Mouse (Mus musculus) heart, adult 2 months (tissue): ENCODE data around the gene Gzmm. TPM values are rescaled to one million over a fixed set of nuclear protein-coding genes. Genes with fewer than 3 reads are reported as not detected.

Source experiments
- DNase-seq, 2 experiments: peaks; one replicate each; pipeline ENCODE4 v3.0.0; 2021
- H3K27ac ChIP-seq: fragments of 200-600 bp; 2 replicates; pipeline ENCODE4 v1.8.1; 2022
- H3K27me3 ChIP-seq: fragments of 200-500 bp; 2 replicates; pipeline ENCODE4 v1.6.1; 2012; ENCODE audit warnings: mild to moderate bottlenecking, low read length, inconsistent platforms, mixed read lengths; ENCODE audit not compliant: control insufficient read depth, insufficient read depth
- H3K36me3 ChIP-seq: fragments of 200-500 bp; 2 replicates; pipeline ENCODE4 v1.6.1; 2012; ENCODE audit warnings: low read length, inconsistent platforms; ENCODE audit not compliant: control insufficient read depth, insufficient read depth
- H3K4me1 ChIP-seq: fragments of 200-500 bp; 2 replicates; pipeline ENCODE4 v1.6.1; 2011; ENCODE audit warnings: low read length; ENCODE audit not compliant: control insufficient read depth, insufficient read depth
- H3K4me3 ChIP-seq: fragments of 200-600 bp; 2 replicates; pipeline ENCODE4 v1.8.1; 2022
- H3K79me2 ChIP-seq: fragments of 200-500 bp; replicated peaks from 2 replicates; pipeline ENCODE4 v1.6.1; 2012; ENCODE audit warnings: mild to moderate bottlenecking, inconsistent platforms, low read length, moderate library complexity, mixed read lengths; ENCODE audit not compliant: control insufficient read depth, insufficient read depth
- H3K9ac ChIP-seq: fragments of 200-500 bp; 2 replicates; pipeline ENCODE4 v1.6.1; 2012; ENCODE audit warnings: low read depth, mild to moderate bottlenecking, control low read depth, inconsistent platforms, low read length, mixed read lengths
- CTCF ChIP-seq: fragments of 200-600 bp; IDR thresholded peaks from 2 replicates; pipeline ENCODE4 v1.8.1; 2022; ENCODE audit warnings: antibody characterized with exemption, mild to moderate bottlenecking, moderate library complexity
- EP300 ChIP-seq: fragments of 200-500 bp; IDR thresholded peaks from 2 replicates; pipeline ENCODE4 v1.6.1; 2011; ENCODE audit warnings: low read depth, low read length, control low read depth; ENCODE audit not compliant: insufficient read depth
- POLR2A ChIP-seq: fragments of 200-500 bp; IDR thresholded peaks from 2 replicates; pipeline ENCODE4 v1.6.1; 2011; ENCODE audit warnings: mild to moderate bottlenecking, low read depth, low read length, control low read depth; ENCODE audit not compliant: insufficient read depth
- WGBS: fragments of 180-500 bp; shearing (Covaris S2); methylation state at CpG from one replicate; pipeline ENCODE4 v1.1.7; 2018; 5-methylcytosine and 5-hydroxymethylcytosine counted together
- intact Hi-C: fragments of 180-260 bp; cut with DNase I; formaldehyde crosslinking; loops from one replicate; pipeline ENCODE4 v1.15.1; 2025
- polyA plus RNA-seq: library from polyadenylated mRNA; depleted of rRNA; stranded (reverse); fragments of >200 nt; gene quantifications from 2 replicates; pipeline ENCODE4 v1.2.3, GENCODE M21; 2012
- total RNA-seq, 2 experiments: library from RNA; stranded (reverse); gene quantifications; 2 replicates each; pipeline ENCODE4 v1.2.3; 2021

Gene Gzmm
- total and polyA plus RNA-seq, 3 experiments = 6.4 to 7.4 (median 6.5) TPM

DNA sequence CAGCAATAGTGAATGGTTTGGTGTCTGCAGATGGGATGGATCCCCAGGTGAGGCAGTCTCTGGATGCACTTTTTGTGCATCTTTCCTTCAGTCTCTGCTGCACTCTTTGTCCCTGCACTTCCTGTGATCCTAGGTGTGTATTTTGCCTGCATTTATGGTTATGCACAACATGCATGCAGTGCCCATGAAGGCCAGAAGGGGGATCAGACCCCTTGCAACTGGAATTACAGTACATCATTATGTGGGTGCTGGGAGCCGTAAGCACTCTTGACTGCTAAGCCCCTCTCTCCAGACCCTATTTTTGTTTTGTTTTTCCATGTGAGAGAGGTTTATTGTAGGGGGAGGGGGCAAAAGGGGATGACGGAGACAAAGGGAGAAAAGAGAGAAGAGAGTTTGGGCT, 28.5 kb upstream of the Gzmm start:
- no peaks in the 10 kb centered on the region for H3K27me3 ChIP-seq
- WGBS = 85% methylated on average over 2 of the region's 2 CpGs
- intact Hi-C loops = loop anchor here (10.0 kb wide), 1 partner anchor 905 kb away; the partner anchor contains the start of gene Ccdc105

DNA sequence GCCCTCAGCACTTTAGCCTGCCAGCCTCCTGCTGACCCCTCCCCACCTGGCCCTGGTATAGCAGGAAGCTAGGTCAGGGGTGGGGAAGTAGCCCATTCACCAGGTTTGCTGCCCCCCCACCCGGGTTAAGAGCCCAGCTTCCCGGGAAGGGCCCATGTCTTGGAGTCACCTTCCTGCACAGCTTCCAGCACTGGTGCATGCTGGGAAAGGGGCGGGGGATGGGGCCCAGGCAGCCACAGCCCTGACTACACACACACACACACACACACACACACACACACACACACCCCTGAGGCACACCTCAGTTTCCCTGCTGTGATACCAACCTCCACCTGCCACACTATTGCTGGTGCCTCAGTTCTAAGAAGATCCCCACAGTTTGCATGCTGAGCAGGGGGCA, 27.0 kb upstream of the Gzmm start:
- intact Hi-C loops = loop anchor here (10.0 kb wide), 1 partner anchor 907 kb away; the partner anchor contains the start of gene Ccdc105
- Histone ChIP-seq H3K79me2 (no peaks in the 10 kb centered on the region), H3K27me3 (no peaks in the 10 kb centered on the region), H3K4me1 (no peaks in the 10 kb centered on the region), H3K4me3 (no peak overlapping the region), H3K36me3 (no peaks in the 10 kb centered on the region), H3K27ac (no peak overlapping the region), H3K9ac (no peak overlapping the region)
- TF ChIP-seq EP300 (no peak), POLR2A (no peak), CTCF (no peak)
- 41% methylated on average over 3 of the region's 3 CpGs for WGBS
- DNase-seq = no peak

More for the DNA sequence above, 28.5 kb upstream of the Gzmm start:
- TF ChIP-seq POLR2A (no peak), CTCF (peak; percentile 40)
- Histone ChIP-seq H3K27ac (no peak overlapping the region), H3K4me3 (no peak overlapping the region), H3K79me2 (no peaks in the 10 kb centered on the region), H3K9ac (no peak overlapping the region), H3K36me3 (no peaks in the 10 kb centered on the region), H3K4me1 (no peaks in the 10 kb centered on the region)
- no peak for DNase-seq

DNA sequence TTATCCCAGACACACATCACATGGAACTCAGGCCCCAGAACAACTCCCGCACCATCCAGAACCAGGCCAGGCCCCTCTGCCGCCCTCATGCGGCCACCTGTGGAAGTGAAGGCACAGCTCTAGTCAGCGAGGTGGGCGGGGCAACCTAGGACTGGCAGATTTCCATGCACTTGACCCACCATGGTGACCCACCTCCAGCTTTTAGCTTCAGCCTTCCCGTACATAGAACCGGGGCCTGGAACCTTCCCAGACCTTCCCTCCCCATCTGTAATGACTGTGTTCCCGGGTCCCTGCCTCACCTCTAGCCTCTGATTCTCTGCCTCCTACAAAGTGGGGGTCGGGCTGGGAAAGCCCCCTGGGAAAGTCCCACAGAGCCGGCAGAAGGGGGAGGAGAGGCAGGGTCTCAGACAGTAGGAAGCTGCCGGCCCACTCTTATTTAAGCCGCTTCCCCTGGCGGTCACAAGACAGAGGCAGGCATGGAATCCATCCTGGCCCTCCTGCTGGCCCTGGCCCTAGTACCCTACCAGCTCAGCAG, 24.6 kb upstream of the Gzmm start, which contains the start of gene Madcam1:
Gene Madcam1, plus strand, starts transcription at position 429 of the 535 bp plus-strand sequence.
- H3K27me3 ChIP-seq = no peaks in the 10 kb centered on the region
- intact Hi-C loops = loop anchor here (10.0 kb wide), 1 partner anchor 909 kb away; the partner anchor contains the start of gene Ccdc105
- H3K27ac ChIP-seq = no peak within 1 kb of the TSS
- no peak within 1 kb of the TSS for H3K4me3 ChIP-seq
- WGBS = 14% methylated on average over 13 of the region's 13 CpGs
- H3K4me1 ChIP-seq = no peaks in the 10 kb centered on the region
- no peaks in the 10 kb centered on the region for H3K36me3 ChIP-seq
- no peaks in the 10 kb centered on the region for H3K79me2 ChIP-seq
- DNase-seq = peak; percentile 60 to 75
- no peak for TF ChIP-seq EP300
- peak; percentile 95 for TF ChIP-seq CTCF
- no peak within 1 kb of the TSS for H3K9ac ChIP-seq

DNA sequence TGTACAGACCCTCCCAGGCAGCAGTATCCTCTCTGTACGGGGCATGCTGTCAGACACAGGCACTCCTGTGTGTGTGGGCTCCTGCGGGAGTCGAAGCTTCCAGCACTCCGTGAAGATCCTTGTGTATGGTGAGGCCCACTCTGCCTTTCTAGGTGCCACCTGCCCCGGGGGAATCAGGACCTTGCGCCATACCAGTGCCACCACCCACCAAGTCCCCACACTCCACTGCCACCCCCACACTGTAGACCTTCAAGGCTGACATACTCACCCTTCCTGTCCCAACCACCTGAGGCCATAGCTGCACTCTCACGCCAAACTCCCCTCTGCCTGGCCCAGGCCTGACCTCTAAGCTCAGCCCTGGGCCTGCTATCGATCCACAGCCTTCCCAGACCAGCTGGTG, 23.8 kb upstream of the Gzmm start:
- Histone ChIP-seq H3K4me1 (peaks cover under 1% of the 10 kb centered on the region; the same call in 1 of the 2 replicates), H3K4me3 (no peak overlapping the region), H3K27ac (no peak overlapping the region), H3K27me3 (no peaks in the 10 kb centered on the region), H3K36me3 (no peaks in the 10 kb centered on the region), H3K9ac (no peak overlapping the region), H3K79me2 (no peaks in the 10 kb centered on the region)
- intact Hi-C loops = loop anchor here (10.0 kb wide), 1 partner anchor 910 kb away; the partner anchor contains the start of gene Ccdc105
- no peak for DNase-seq
- TF ChIP-seq POLR2A (no peak), CTCF (no peak), EP300 (no peak)
- 83% methylated on average over 8 of the region's 8 CpGs for WGBS

- Histone ChIP-seq H3K27ac (no peak overlapping the region), H3K79me2 (no peaks in the 10 kb centered on the region), H3K4me3 (no peak overlapping the region), H3K36me3 (no peaks in the 10 kb centered on the region), H3K27me3 (no peaks in the 10 kb centered on the region), H3K4me1 (peaks cover 5% of the 10 kb centered on the region; the same call in 1 of the 2 replicates), H3K9ac (no peak overlapping the region)
- DNase-seq = no peak
- 66% methylated on average over 9 of the region's 9 CpGs for WGBS
- no peak for TF ChIP-seq CTCF
- TF ChIP-seq POLR2A = no peak
- TF ChIP-seq EP300 = no peak
- intact Hi-C loops = loop anchor here (10.0 kb wide), 1 partner anchor 912 kb away; the partner anchor contains the start of gene Ccdc105
Observed at GRCm38 (mm10) chr10:79666493-79666892, 22.3 kb upstream of the Gzmm start.

GRCm38 (mm10) chr10:79668076-79668475, 20.7 kb upstream of the Gzmm start:
- 77% methylated on average over 5 of the region's 5 CpGs for WGBS
- Histone ChIP-seq H3K4me3 (no peak overlapping the region), H3K36me3 (no peaks in the 10 kb centered on the region), H3K79me2 (no peaks in the 10 kb centered on the region), H3K27me3 (no peaks in the 10 kb centered on the region), H3K4me1 (peaks cover 5% of the 10 kb centered on the region; the same call in 1 of the 2 replicates), H3K9ac (no peak overlapping the region), H3K27ac (no peak overlapping the region)
- no peak for DNase-seq
- TF ChIP-seq CTCF (no peak), EP300 (no peak), POLR2A (no peak)
- intact Hi-C loops = loop anchor here (2.0 to 10.0 kb wide), 2 partner anchors 73 to 913 kb away; partner anchors contain the start of gene Ccdc105
